Mouse (Mus musculus) testis, adult 2 months (tissue): ENCODE measurements around the gene Fbxl20.

Source experiments
- CTCF ChIP-seq: fragments of 200-500 bp; IDR thresholded peaks from 2 replicates; pipeline ENCODE4 v1.5.1; 2012; ENCODE audit warnings: low read depth, mild to moderate bottlenecking, inconsistent platforms, low read length, moderate library complexity; ENCODE audit not compliant: control insufficient read depth, insufficient read depth, insufficient replicate concordance
- POLR2A ChIP-seq: fragments of 200-500 bp; IDR thresholded peaks from 2 replicates; pipeline ENCODE4 v1.6.1; 2012; ENCODE audit warnings: low read depth, mild to moderate bottlenecking, inconsistent platforms, low read length, moderate library complexity; ENCODE audit not compliant: control insufficient read depth

DNA sequence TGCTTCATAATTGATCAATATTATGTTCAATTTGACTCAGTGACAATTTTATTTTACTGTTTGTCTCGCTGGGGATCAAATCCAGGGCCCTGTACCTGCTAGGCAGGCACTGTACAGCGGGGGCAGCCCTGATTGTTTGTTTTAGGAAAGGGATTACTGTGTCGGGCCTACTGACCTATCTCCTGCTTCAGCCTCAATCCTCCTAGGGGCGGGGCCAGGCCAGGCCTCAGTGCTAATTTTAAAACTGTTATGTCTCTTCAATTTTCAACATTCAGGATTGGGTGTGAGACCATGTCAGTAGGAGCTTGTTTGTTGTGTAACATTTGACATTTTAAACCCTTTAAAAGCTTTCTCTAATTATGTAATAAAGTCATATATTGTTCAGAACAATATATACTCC, 36.7 kb downstream of the Fbxl20 start:
- TF ChIP-seq CTCF (no peak), POLR2A (no peak)
